Mouse (Mus musculus): Measurements from ENCODE around the gene Zfp451. TPM values are rescaled to one million over a fixed set of nuclear protein-coding genes. Genes with fewer than 3 reads are reported as not detected.

Zfp451 gene
- total and polyA plus RNA-seq, 3 experiments = 15.8 to 281 (median 20.6) TPM

GRCm38 (mm10) chr1:33788493-33788892 is 25.9 kb downstream of the Zfp451 start:
- Histone ChIP-seq H3K27me3 (ENCODE audit: control insufficient read depth in 1 of 2, insufficient read depth in 2 of 2, low read length in 2 of 2) (no peaks in the 10 kb centered on the region), H3K4me1 (ENCODE audit: control insufficient read depth in 1 of 2, insufficient read depth in 2 of 2, low read length in 2 of 2) (no peaks in the 10 kb centered on the region), H3K79me2 (ENCODE audit: control insufficient read depth, insufficient read depth, low read length, poor library complexity) (peaks cover 5% of the 10 kb centered on the region; the same call in 1 of the 2 replicates), H3K9ac (ENCODE audit: control insufficient read depth, low read depth, low read length, poor library complexity, severe bottlenecking) (no peak overlapping the region), H3K9me3 (replicated peaks; ENCODE audit: insufficient read depth, low read length) (no peaks in the 10 kb centered on the region), H3K36me3 (ENCODE audit: control insufficient read depth in 1 of 2, insufficient read depth in 2 of 2, low read length in 2 of 2) (peaks cover 2 to 5% of the 10 kb centered on the region in 2 experiments), H3K4me3 (ENCODE audit: control insufficient read depth in 1 of 2, insufficient read depth in 1 of 2, low read depth in 2 of 2, low read length in 2 of 2) (no peak overlapping the region), H3K27ac (ENCODE audit: control insufficient read depth, low read depth, low read length) (no peak overlapping the region)
- no peak for TF ChIP-seq USF2 (IDR thresholded peaks at IDR 0.05; ENCODE audit: borderline replicate concordance in 1 of 2, insufficient read depth in 1 of 2, low read depth in 1 of 2, low read length in 2 of 2)
- TF ChIP-seq POLR2AphosphoS5 (IDR thresholded peaks at IDR 0.05; ENCODE audit: borderline replicate concordance, low read depth, low read length) = no peak
- no peak for TF ChIP-seq CTCF (IDR thresholded peaks at IDR 0.05 in 2 of 3, conservative IDR thresholded peaks at IDR 0.05 in 1 of 3; ENCODE audit: control insufficient read depth in 1 of 3, insufficient read depth in 1 of 3, low read depth in 2 of 3, low read length in 3 of 3, poor library complexity in 1 of 3, severe bottlenecking in 1 of 3)
- TF ChIP-seq SMC3 (IDR thresholded peaks at IDR 0.05; ENCODE audit: low read depth, low read length) = no peak
- DNase-seq (ENCODE audit: low read depth, low spot score) = no peak

- no peak overlapping the region for H3K4me3 ChIP-seq (ENCODE audit: control insufficient read depth in 1 of 2, insufficient read depth in 1 of 2, low read depth in 2 of 2, low read length in 2 of 2)
- H3K36me3 ChIP-seq (ENCODE audit: control insufficient read depth in 1 of 2, insufficient read depth in 2 of 2, low read length in 2 of 2) = peaks cover 4 to 5% of the 10 kb centered on the region in 2 experiments
- no peaks in the 10 kb centered on the region for H3K27me3 ChIP-seq (ENCODE audit: control insufficient read depth in 1 of 2, insufficient read depth in 2 of 2, low read length in 2 of 2)
- no peaks in the 10 kb centered on the region for H3K4me1 ChIP-seq (ENCODE audit: control insufficient read depth in 1 of 2, insufficient read depth in 2 of 2, low read length in 2 of 2)
- no peak overlapping the region for H3K27ac ChIP-seq (ENCODE audit: control insufficient read depth, low read depth, low read length)
- H3K79me2 ChIP-seq (ENCODE audit: control insufficient read depth, insufficient read depth, low read length, poor library complexity) = peaks cover 3% of the 10 kb centered on the region; the same call in 1 of the 2 replicates
- H3K9ac ChIP-seq (ENCODE audit: control insufficient read depth, low read depth, low read length, poor library complexity, severe bottlenecking) = no peak overlapping the region
- no peak for TF ChIP-seq MYC (IDR thresholded peaks at IDR 0.05; ENCODE audit: low read depth, low read length)
- no peak for TF ChIP-seq TAL1 (IDR thresholded peaks at IDR 0.05; ENCODE audit: low read length)
- TF ChIP-seq ZNF384 (IDR thresholded peaks at IDR 0.05; ENCODE audit: low read depth, low read length) = no peak
- TF ChIP-seq MYB (IDR thresholded peaks at IDR 0.05; ENCODE audit: low read depth, low read length) = no peak
- no peak for TF ChIP-seq SIN3A (IDR thresholded peaks at IDR 0.05; ENCODE audit: low read length)
- TF ChIP-seq MAZ (IDR thresholded peaks at IDR 0.05; ENCODE audit: low read depth, low read length) = no peak
- TF ChIP-seq UBTF (IDR thresholded peaks at IDR 0.05; ENCODE audit: borderline replicate concordance, insufficient read depth, low read depth, low read length) = no peak
- no peak for TF ChIP-seq NRF1 (IDR thresholded peaks at IDR 0.05; ENCODE audit: insufficient read depth, low read depth, low read length, poor library complexity, severe bottlenecking)
- TF ChIP-seq E2F4 (IDR thresholded peaks at IDR 0.05; ENCODE audit: borderline replicate concordance, low read depth, low read length) = no peak
- TF ChIP-seq POLR2AphosphoS2 (IDR thresholded peaks at IDR 0.05; ENCODE audit: low read length) = no peak
- TF ChIP-seq CHD2 (IDR thresholded peaks at IDR 0.05; ENCODE audit: low read length) = no peak
- TF ChIP-seq ELF1 (IDR thresholded peaks at IDR 0.05; ENCODE audit: low read depth, low read length) = no peak
- no peaks in the 10 kb centered on the region for H3K9me3 ChIP-seq (replicated peaks; ENCODE audit: insufficient read depth, low read length)
- DNase-seq (ENCODE audit: low read depth, low spot score) = no peak
Observed at GRCm38 (mm10) chr1:33788072-33788471, 26.3 kb downstream of the Zfp451 start.
